Mouse (Mus musculus): ENCODE data around the gene Gm9913. TPM values are rescaled to one million over a fixed set of nuclear protein-coding genes. Genes with fewer than 3 reads are reported as not detected.
A peak's percentile ranks its signal among the peaks of the same experiment; 100 is the strongest.

Gene Gm9913
- polyA plus RNA-seq, 1 experiment = 0.06 TPM

DNA sequence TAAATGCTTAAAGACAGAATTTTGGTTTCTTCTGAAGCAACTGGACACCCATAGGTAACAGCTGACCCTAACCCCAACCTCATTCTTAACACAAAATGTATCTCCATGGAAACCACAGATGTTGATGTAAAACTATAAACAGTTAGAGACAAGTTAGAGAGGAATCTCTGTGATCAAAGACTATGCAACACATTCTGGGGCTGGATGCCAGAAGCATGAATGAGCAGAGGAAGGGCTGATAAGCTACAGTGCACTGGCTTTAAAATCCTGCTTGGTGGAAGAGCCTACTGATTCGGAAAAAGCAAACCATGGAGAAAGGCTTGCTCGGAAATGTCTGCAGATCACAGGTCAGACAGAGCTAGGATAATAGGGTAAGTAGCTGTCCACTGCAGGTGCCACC, 31.7 kb upstream of the Gm9913 start:
- no peak overlapping the region for H3K4me3 ChIP-seq (ENCODE audit: insufficient read depth, low read depth, low read length)
- H3K27me3 ChIP-seq (replicated peaks; ENCODE audit: control insufficient read depth, insufficient read depth, low read length) = no peaks in the 10 kb centered on the region
- no peak for TF ChIP-seq POLR2A (IDR thresholded peaks at IDR 0.05; ENCODE audit: low read depth, low read length)
- TF ChIP-seq CTCF (conservative IDR thresholded peaks at IDR 0.05; ENCODE audit: insufficient read depth, insufficient read length, low read depth, low read length) = no peak
- no peak overlapping the region for H3K27ac ChIP-seq (ENCODE audit: insufficient read depth, low read depth, low read length)
- 72% methylated on average over 2 of the region's 2 CpGs for WGBS
- no peak for DNase-seq
- no peaks in the 10 kb centered on the region for H3K36me3 ChIP-seq (ENCODE audit: control insufficient read depth, insufficient read depth, low read length)
- peaks cover 3% of the 10 kb centered on the region; the same call in 1 of the 2 replicates for H3K4me1 ChIP-seq (ENCODE audit: control insufficient read depth, insufficient read depth, low read length)

GRCm38 (mm10) chr2:125474690-125475089, 30.2 kb upstream of the Gm9913 start:
- Histone ChIP-seq H3K4me1 (ENCODE audit: control insufficient read depth, insufficient read depth, low read length) (peaks cover 3% of the 10 kb centered on the region; the same call in 1 of the 2 replicates), H3K36me3 (ENCODE audit: control insufficient read depth, insufficient read depth, low read length) (no peaks in the 10 kb centered on the region), H3K27me3 (replicated peaks; ENCODE audit: control insufficient read depth, insufficient read depth, low read length) (no peaks in the 10 kb centered on the region), H3K27ac (ENCODE audit: insufficient read depth, low read depth, low read length) (no peak overlapping the region), H3K4me3 (ENCODE audit: insufficient read depth, low read depth, low read length) (no peak overlapping the region)
- TF ChIP-seq CTCF (conservative IDR thresholded peaks at IDR 0.05; ENCODE audit: insufficient read depth, insufficient read length, low read depth, low read length) (no peak), POLR2A (IDR thresholded peaks at IDR 0.05; ENCODE audit: low read depth, low read length) (no peak)
- no peak for DNase-seq
- WGBS = 69% methylated on average over 5 of the region's 5 CpGs

- DNase-seq = no peak
- Histone ChIP-seq H3K27ac (ENCODE audit: insufficient read depth, low read depth, low read length) (no peak overlapping the region), H3K4me1 (ENCODE audit: control insufficient read depth, insufficient read depth, low read length) (no peaks in the 10 kb centered on the region; the same call in 1 of the 2 replicates), H3K27me3 (replicated peaks; ENCODE audit: control insufficient read depth, insufficient read depth, low read length) (no peaks in the 10 kb centered on the region), H3K4me3 (ENCODE audit: insufficient read depth, low read depth, low read length) (no peak overlapping the region), H3K36me3 (ENCODE audit: control insufficient read depth, insufficient read depth, low read length) (no peaks in the 10 kb centered on the region)
- 69% methylated on average over 3 of the region's 3 CpGs for WGBS
- no peak for TF ChIP-seq CTCF (conservative IDR thresholded peaks at IDR 0.05; ENCODE audit: insufficient read depth, insufficient read length, low read depth, low read length)
- no peak for TF ChIP-seq POLR2A (IDR thresholded peaks at IDR 0.05; ENCODE audit: low read depth, low read length)
Observed at GRCm38 (mm10) chr2:125476231-125476630, 28.7 kb upstream of the Gm9913 start.

DNA sequence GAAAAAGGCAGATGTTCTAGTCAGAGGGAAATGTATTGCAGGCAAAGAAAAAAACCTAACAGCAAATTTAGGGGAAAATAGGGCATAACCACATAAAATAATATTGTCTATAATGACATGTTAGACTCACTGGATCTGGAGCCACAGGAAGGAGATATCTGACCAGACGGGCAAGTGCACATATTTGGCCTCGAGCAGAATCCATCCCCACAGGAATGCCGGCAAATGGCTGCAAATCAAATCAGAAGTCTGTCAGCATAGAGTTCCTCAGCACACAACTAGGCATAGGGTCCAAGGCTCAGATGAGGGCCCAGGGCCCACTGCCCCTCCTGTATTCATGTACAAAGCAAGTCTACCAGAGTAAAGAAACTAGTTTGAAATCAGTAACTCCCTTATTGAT, 27.5 kb upstream of the Gm9913 start:
- Histone ChIP-seq H3K27ac (ENCODE audit: insufficient read depth, low read depth, low read length) (no peak overlapping the region), H3K36me3 (ENCODE audit: control insufficient read depth, insufficient read depth, low read length) (no peaks in the 10 kb centered on the region), H3K27me3 (replicated peaks; ENCODE audit: control insufficient read depth, insufficient read depth, low read length) (no peaks in the 10 kb centered on the region), H3K4me3 (ENCODE audit: insufficient read depth, low read depth, low read length) (no peak overlapping the region), H3K4me1 (ENCODE audit: control insufficient read depth, insufficient read depth, low read length) (no peaks in the 10 kb centered on the region; the same call in 1 of the 2 replicates)
- no peak for DNase-seq
- 73% methylated on average over 3 of the region's 3 CpGs for WGBS
- TF ChIP-seq CTCF (conservative IDR thresholded peaks at IDR 0.05; ENCODE audit: insufficient read depth, insufficient read length, low read depth, low read length) = no peak
- TF ChIP-seq POLR2A (IDR thresholded peaks at IDR 0.05; ENCODE audit: low read depth, low read length) = no peak

- TF ChIP-seq POLR2A (IDR thresholded peaks at IDR 0.05; ENCODE audit: low read depth, low read length) = no peak
- no peak for TF ChIP-seq CTCF (conservative IDR thresholded peaks at IDR 0.05; ENCODE audit: insufficient read depth, insufficient read length, low read depth, low read length)
- no peaks in the 10 kb centered on the region for H3K36me3 ChIP-seq (ENCODE audit: control insufficient read depth, insufficient read depth, low read length)
- DNase-seq = no peak
- no peaks in the 10 kb centered on the region; the same call in 1 of the 2 replicates for H3K4me1 ChIP-seq (ENCODE audit: control insufficient read depth, insufficient read depth, low read length)
- no peaks in the 10 kb centered on the region for H3K27me3 ChIP-seq (replicated peaks; ENCODE audit: control insufficient read depth, insufficient read depth, low read length)
- 61% methylated on average over 4 of the region's 4 CpGs for WGBS
- H3K27ac ChIP-seq (ENCODE audit: insufficient read depth, low read depth, low read length) = no peak overlapping the region
- no peak overlapping the region for H3K4me3 ChIP-seq (ENCODE audit: insufficient read depth, low read depth, low read length)
Observed at GRCm38 (mm10) chr2:125478705-125479104, 26.2 kb upstream of the Gm9913 start.

DNA sequence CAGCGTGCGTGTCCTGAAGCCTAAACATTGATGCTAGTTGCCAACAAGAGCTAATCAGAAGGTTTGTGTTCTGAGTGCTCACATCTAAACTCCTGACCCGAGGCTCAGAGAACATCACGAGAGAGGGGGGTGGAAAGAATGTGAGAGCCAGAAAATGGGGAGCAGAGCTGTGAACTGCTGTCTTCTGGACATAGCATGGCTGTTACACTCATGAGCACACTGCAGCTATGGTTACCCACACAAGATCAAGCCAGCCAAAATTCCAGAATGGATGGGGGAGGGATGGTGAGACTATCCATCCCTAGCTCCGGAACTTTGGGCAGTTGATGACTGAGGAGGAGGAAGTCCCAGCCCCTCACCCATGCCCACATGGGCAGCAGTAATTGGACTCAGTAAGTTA, 24.8 kb upstream of the Gm9913 start:
- Histone ChIP-seq H3K4me3 (ENCODE audit: insufficient read depth, low read depth, low read length) (no peak overlapping the region), H3K4me1 (ENCODE audit: control insufficient read depth, insufficient read depth, low read length) (no peaks in the 10 kb centered on the region; the same call in 1 of the 2 replicates), H3K36me3 (ENCODE audit: control insufficient read depth, insufficient read depth, low read length) (no peaks in the 10 kb centered on the region), H3K27me3 (replicated peaks; ENCODE audit: control insufficient read depth, insufficient read depth, low read length) (no peaks in the 10 kb centered on the region; the same call in 1 of the 2 replicates), H3K27ac (ENCODE audit: insufficient read depth, low read depth, low read length) (0 out of 2 replicates have a peak overlapping the region, but pooled peaks have one; percentile 30)
- WGBS = 53% methylated on average over 5 of the region's 5 CpGs
- TF ChIP-seq CTCF (conservative IDR thresholded peaks at IDR 0.05; ENCODE audit: insufficient read depth, insufficient read length, low read depth, low read length) (no peak), POLR2A (IDR thresholded peaks at IDR 0.05; ENCODE audit: low read depth, low read length) (no peak)
- DNase-seq = peak; percentile 9

- DNase-seq = no peak
- Histone ChIP-seq H3K27ac (ENCODE audit: insufficient read depth, low read depth, low read length) (no peak overlapping the region), H3K4me1 (ENCODE audit: control insufficient read depth, insufficient read depth, low read length) (no peaks in the 10 kb centered on the region; the same call in 1 of the 2 replicates), H3K36me3 (ENCODE audit: control insufficient read depth, insufficient read depth, low read length) (no peaks in the 10 kb centered on the region), H3K27me3 (replicated peaks; ENCODE audit: control insufficient read depth, insufficient read depth, low read length) (no peaks in the 10 kb centered on the region; the same call in 1 of the 2 replicates), H3K4me3 (ENCODE audit: insufficient read depth, low read depth, low read length) (no peak overlapping the region)
- TF ChIP-seq POLR2A (IDR thresholded peaks at IDR 0.05; ENCODE audit: low read depth, low read length) (no peak), CTCF (conservative IDR thresholded peaks at IDR 0.05; ENCODE audit: insufficient read depth, insufficient read length, low read depth, low read length) (no peak)
- WGBS = 85% methylated on average over 4 of the region's 4 CpGs
Observed at GRCm38 (mm10) chr2:125481116-125481515, 23.8 kb upstream of the Gm9913 start.
